Mouse (Mus musculus): ENCODE data around the gene Pdzd2. TPM values are rescaled to one million over a fixed set of nuclear protein-coding genes. Genes with fewer than 3 reads are reported as not detected.

Gene Pdzd2
- polyA plus RNA-seq, 1 experiment from 2014 or later = 114 TPM

GRCm38 (mm10) chr15:12427818-12428217 is 311.9 kb downstream of the Pdzd2 start:
- Histone ChIP-seq H3K4me3 (ENCODE audit: low read depth, low read length) (no peak overlapping the region), H3K9ac (replicated peaks; ENCODE audit: low read depth) (no peak overlapping the region), H3K4me2 (replicated peaks; ENCODE audit: low read depth, low read length) (no peak overlapping the region), H3K27ac (ENCODE audit: low read length) (no peak overlapping the region), H3K27me3 (replicated peaks; ENCODE audit: insufficient read depth, low read length) (no peaks in the 10 kb centered on the region), H3K4me1 (ENCODE audit: insufficient read depth, low read depth, low read length) (no peaks in the 10 kb centered on the region), H3K36me3 (ENCODE audit: insufficient read depth, low read length) (no peaks in the 10 kb centered on the region), H3K9me3 (ENCODE audit: low read length) (no peaks in the 10 kb centered on the region)
- ATAC-seq (no peak), DNase-seq (ENCODE audit: low spot score) (no peak)
- TF ChIP-seq EP300 (IDR thresholded peaks at IDR 0.05) (no peak), CTCF (IDR thresholded peaks at IDR 0.05) (no peak)
- WGBS = 66% methylated on average over 6 of the region's 6 CpGs

GRCm38 (mm10) chr15:12426342-12426741 is 313.4 kb downstream of the Pdzd2 start:
- no peak overlapping the region for H3K4me2 ChIP-seq (replicated peaks; ENCODE audit: low read depth, low read length)
- H3K9me3 ChIP-seq (ENCODE audit: low read length) = no peaks in the 10 kb centered on the region
- H3K4me3 ChIP-seq (ENCODE audit: low read depth, low read length) = no peak overlapping the region
- no peak for DNase-seq (ENCODE audit: low spot score)
- no peaks in the 10 kb centered on the region for H3K4me1 ChIP-seq (ENCODE audit: insufficient read depth, low read depth, low read length)
- H3K27me3 ChIP-seq (replicated peaks; ENCODE audit: insufficient read depth, low read length) = no peaks in the 10 kb centered on the region
- TF ChIP-seq CTCF (IDR thresholded peaks at IDR 0.05) (no peak), EP300 (IDR thresholded peaks at IDR 0.05) (no peak)
- H3K27ac ChIP-seq (ENCODE audit: low read length) = no peak overlapping the region
- ATAC-seq = no peak
- no peaks in the 10 kb centered on the region for H3K36me3 ChIP-seq (ENCODE audit: insufficient read depth, low read length)
- H3K9ac ChIP-seq (replicated peaks; ENCODE audit: low read depth) = no peak overlapping the region
- 61% methylated on average over 6 of the region's 6 CpGs for WGBS

- Histone ChIP-seq H3K4me2 (replicated peaks; ENCODE audit: low read depth, low read length) (no peak overlapping the region), H3K27ac (ENCODE audit: low read length) (no peak overlapping the region), H3K9ac (replicated peaks; ENCODE audit: low read depth) (no peak overlapping the region), H3K4me1 (ENCODE audit: insufficient read depth, low read depth, low read length) (no peaks in the 10 kb centered on the region), H3K36me3 (ENCODE audit: insufficient read depth, low read length) (no peaks in the 10 kb centered on the region), H3K4me3 (ENCODE audit: low read depth, low read length) (no peak overlapping the region), H3K27me3 (replicated peaks; ENCODE audit: insufficient read depth, low read length) (no peaks in the 10 kb centered on the region), H3K9me3 (ENCODE audit: low read length) (no peaks in the 10 kb centered on the region)
- DNase-seq (ENCODE audit: low spot score) (no peak), ATAC-seq (no peak)
- TF ChIP-seq CTCF (IDR thresholded peaks at IDR 0.05) (no peak), EP300 (IDR thresholded peaks at IDR 0.05) (no peak)
- 73% methylated on average over 13 of the region's 13 CpGs for WGBS
Observed at GRCm38 (mm10) chr15:12425049-12425627, 314.6 kb downstream of the Pdzd2 start.

GRCm38 (mm10) chr15:12424187-12424586 is 315.5 kb downstream of the Pdzd2 start:
- ATAC-seq = no peak
- DNase-seq (ENCODE audit: low spot score) = no peak
- Histone ChIP-seq H3K36me3 (ENCODE audit: insufficient read depth, low read length) (no peaks in the 10 kb centered on the region), H3K27ac (ENCODE audit: low read length) (no peak overlapping the region), H3K27me3 (replicated peaks; ENCODE audit: insufficient read depth, low read length) (no peaks in the 10 kb centered on the region), H3K9me3 (ENCODE audit: low read length) (no peaks in the 10 kb centered on the region), H3K4me2 (replicated peaks; ENCODE audit: low read depth, low read length) (no peak overlapping the region), H3K9ac (replicated peaks; ENCODE audit: low read depth) (no peak overlapping the region), H3K4me1 (ENCODE audit: insufficient read depth, low read depth, low read length) (no peaks in the 10 kb centered on the region), H3K4me3 (ENCODE audit: low read depth, low read length) (no peak overlapping the region)
- 63% methylated on average over 5 of the region's 5 CpGs for WGBS
- TF ChIP-seq CTCF (IDR thresholded peaks at IDR 0.05) = no peak
- no peak for TF ChIP-seq EP300 (IDR thresholded peaks at IDR 0.05)

- TF ChIP-seq EP300 (IDR thresholded peaks at IDR 0.05) (no peak), CTCF (IDR thresholded peaks at IDR 0.05) (no peak)
- H3K4me1 ChIP-seq (ENCODE audit: insufficient read depth, low read depth, low read length) = no peaks in the 10 kb centered on the region
- H3K27me3 ChIP-seq (replicated peaks; ENCODE audit: insufficient read depth, low read length) = no peaks in the 10 kb centered on the region
- DNase-seq (ENCODE audit: low spot score) (no peak), ATAC-seq (no peak)
- H3K9ac ChIP-seq (replicated peaks; ENCODE audit: low read depth) = no peak overlapping the region
- H3K36me3 ChIP-seq (ENCODE audit: insufficient read depth, low read length) = no peaks in the 10 kb centered on the region
- WGBS = 88% methylated on average over 8 of the region's 8 CpGs
- no peak overlapping the region for H3K4me3 ChIP-seq (ENCODE audit: low read depth, low read length)
- H3K9me3 ChIP-seq (ENCODE audit: low read length) = no peaks in the 10 kb centered on the region
- no peak overlapping the region for H3K4me2 ChIP-seq (replicated peaks; ENCODE audit: low read depth, low read length)
- no peak overlapping the region for H3K27ac ChIP-seq (ENCODE audit: low read length)
Observed at GRCm38 (mm10) chr15:12420915-12421314, 318.8 kb downstream of the Pdzd2 start.

- 84% methylated on average over 10 of the region's 10 CpGs for WGBS
- TF ChIP-seq EP300 (IDR thresholded peaks at IDR 0.05) = no peak
- no peak for TF ChIP-seq CTCF (IDR thresholded peaks at IDR 0.05)
- Histone ChIP-seq H3K27ac (ENCODE audit: low read length) (no peak overlapping the region), H3K9ac (replicated peaks; ENCODE audit: low read depth) (no peak overlapping the region), H3K4me3 (ENCODE audit: low read depth, low read length) (no peak overlapping the region), H3K4me2 (replicated peaks; ENCODE audit: low read depth, low read length) (no peak overlapping the region), H3K36me3 (ENCODE audit: insufficient read depth, low read length) (no peaks in the 10 kb centered on the region), H3K27me3 (replicated peaks; ENCODE audit: insufficient read depth, low read length) (no peaks in the 10 kb centered on the region), H3K9me3 (ENCODE audit: low read length) (no peaks in the 10 kb centered on the region), H3K4me1 (ENCODE audit: insufficient read depth, low read depth, low read length) (no peaks in the 10 kb centered on the region)
- DNase-seq (ENCODE audit: low spot score) (no peak), ATAC-seq (no peak)
Observed at GRCm38 (mm10) chr15:12420376-12420775, 319.3 kb downstream of the Pdzd2 start.

GRCm38 (mm10) chr15:12419446-12419845 is 320.3 kb downstream of the Pdzd2 start:
- H3K4me2 ChIP-seq (replicated peaks; ENCODE audit: low read depth, low read length) = no peak overlapping the region
- DNase-seq (ENCODE audit: low spot score) (no peak), ATAC-seq (no peak)
- WGBS = 76% methylated on average over 7 of the region's 7 CpGs
- H3K9ac ChIP-seq (replicated peaks; ENCODE audit: low read depth) = no peak overlapping the region
- H3K9me3 ChIP-seq (ENCODE audit: low read length) = no peaks in the 10 kb centered on the region
- no peak overlapping the region for H3K4me3 ChIP-seq (ENCODE audit: low read depth, low read length)
- H3K36me3 ChIP-seq (ENCODE audit: insufficient read depth, low read length) = no peaks in the 10 kb centered on the region
- no peak for TF ChIP-seq CTCF (IDR thresholded peaks at IDR 0.05)
- no peak for TF ChIP-seq EP300 (IDR thresholded peaks at IDR 0.05)
- H3K27me3 ChIP-seq (replicated peaks; ENCODE audit: insufficient read depth, low read length) = no peaks in the 10 kb centered on the region
- H3K4me1 ChIP-seq (ENCODE audit: insufficient read depth, low read depth, low read length) = no peaks in the 10 kb centered on the region
- H3K27ac ChIP-seq (ENCODE audit: low read length) = no peak overlapping the region
